Mouse (Mus musculus) liver, embryonic 14.5 days (tissue): Measurements from ENCODE around the gene Dnah14.

Source experiments
- CTCF ChIP-seq: IDR thresholded peaks from 2 replicates; pipeline ENCODE4 v1.5.1; 2016; ENCODE audit warnings: antibody characterized with exemption, low read depth, control low read depth
- EP300 ChIP-seq: IDR thresholded peaks from 2 replicates; pipeline ENCODE4 v1.6.1; 2016; ENCODE audit warnings: antibody characterized with exemption, low read depth

DNA sequence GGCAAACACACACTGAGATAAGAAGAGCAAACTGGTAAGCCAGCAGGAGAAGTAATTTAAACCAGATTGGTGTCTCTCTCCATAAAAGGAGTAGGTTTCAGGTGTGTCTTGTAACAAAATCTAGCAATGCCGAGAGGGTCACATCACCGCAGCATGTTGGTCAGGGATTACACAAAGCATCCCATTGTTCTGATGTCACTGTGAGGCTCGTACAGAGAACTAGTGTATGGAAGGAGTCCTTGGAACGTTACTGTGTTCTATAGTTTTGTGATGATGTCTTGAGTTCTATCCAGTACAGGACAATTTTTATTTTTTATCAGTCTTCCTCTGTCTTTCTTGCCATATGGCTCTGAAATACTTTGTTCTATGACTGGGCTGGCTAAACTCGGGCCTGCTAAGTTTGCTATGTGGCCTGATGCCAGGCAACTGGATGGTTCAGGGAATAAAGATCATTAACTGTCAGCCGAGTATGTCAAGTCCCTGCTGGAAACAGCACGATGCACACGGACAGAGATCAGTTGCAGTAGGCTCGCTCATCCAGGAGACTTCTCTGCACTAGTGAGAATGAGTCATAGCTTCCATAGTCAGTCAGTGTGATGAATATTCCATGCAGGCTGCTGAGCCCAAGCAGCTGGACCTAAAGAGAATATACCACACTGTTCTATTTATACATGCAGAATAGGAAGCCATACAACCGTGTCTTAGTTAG lies 41.0 kb upstream of the Dnah14 start:
- TF ChIP-seq CTCF (no peak), EP300 (no peak)
